Mouse (Mus musculus) megakaryocyte-erythroid progenitor cell, adult 5 weeks (primary cell): ENCODE results near the gene 1700074P13Rik. TPM values are rescaled to one million over a fixed set of nuclear protein-coding genes. Genes with fewer than 3 reads are reported as not detected.

Experiments
- polyA plus RNA-seq: library from polyadenylated mRNA; stranded (reverse); fragments of >175 nt; gene quantifications from 2 replicates; pipeline ENCODE4 v1.2.3, GENCODE M21; 2012

The 1700074P13Rik gene
- polyA plus RNA-seq, result not detected in 2 replicates

GRCm38 (mm10) chr6:40940457-40940856, at the start of gene 1700074P13Rik:
TSS of gene 1700074P13Rik (minus strand) at chr6:40940557.

GRCm38 (mm10) chr6:40964454-40964853, 24.1 kb upstream of the 1700074P13Rik start, which contains the start of gene 1810009J06Rik:
TSS of gene 1810009J06Rik (plus strand) at chr6:40964754.

GRCm38 (mm10) chr6:40951770-40952169, 11.4 kb upstream of the 1700074P13Rik start, which contains the start of gene Gm4744:
TSS of gene Gm4744 (minus strand) at chr6:40951870.

GRCm38 (mm10) chr6:40900287-40900686, 40.1 kb downstream of the 1700074P13Rik start, which contains the start of gene Prss58:
TSS of gene Prss58 (minus strand) at chr6:40900387.

GRCm38 (mm10) chr6:40887394-40887793, 53.0 kb downstream of the 1700074P13Rik start, which contains the start of gene Moxd2:
TSS of gene Moxd2 (minus strand) at chr6:40887494.

Other genes starting within 250 kb of the 1700074P13Rik start
- gene Moxd2, start 53.1 kb downstream of the 1700074P13Rik start, polyA plus RNA-seq, result not detected in 2 replicates
- not detected in 2 replicates for gene Prss58, start 40.2 kb downstream of the 1700074P13Rik start, polyA plus RNA-seq
- not detected in 2 replicates for gene Gm4744, start 11.3 kb upstream of the 1700074P13Rik start, polyA plus RNA-seq
- gene 1810009J06Rik, start 24.2 kb upstream of the 1700074P13Rik start, polyA plus RNA-seq, result not detected in 2 replicates
- not detected in 2 replicates for gene Gm2663, start 58.9 kb upstream of the 1700074P13Rik start, polyA plus RNA-seq
- 0.03 TPM in 1 of 2 replicates, not detected in the other for gene 2210010C04Rik, start 95.0 kb upstream of the 1700074P13Rik start, polyA plus RNA-seq